Mouse (Mus musculus) frontal cortex, postnatal 14 days (tissue): ENCODE data around the gene Yeats2.

Experiments
- DNase-seq, 2 experiments: peaks; one replicate each; pipeline ENCODE4 v3.0.0; 2022; ENCODE audit warnings: low spot score in 2 of 2

Gene Yeats2

GRCm38 (mm10) chr16:20280238-20280637 is 139.4 kb downstream of the Yeats2 start:
- no peak for DNase-seq
